Mouse (Mus musculus) forebrain, embryonic 11.5 days (tissue): ENCODE measurements around the gene Tmed9. TPM values are rescaled to one million over a fixed set of nuclear protein-coding genes. Genes with fewer than 3 reads are reported as not detected.
"Not testable (repeated sequence)": the region's sequence is repeated elsewhere in the genome, so short reads cannot be mapped to it uniquely, and the experiment has no call there.

Experiments
- ATAC-seq: fragments of 200-750 bp; cut with Nextera tagmentation; replicated peaks from 2 replicates; pipeline ENCODE4 v1.8.0; 2017; ENCODE audit warnings: moderate TSS enrichment; ENCODE audit not compliant: low FRiP score
- DNase-seq: peaks from one replicate; pipeline ENCODE4 v3.0.0-alpha.2; 2017; ENCODE audit warnings: low spot score
- H3K27ac ChIP-seq: fragments of 300-500 bp; sonication (generic); 2 replicates; pipeline ENCODE4 v1.5.1; 2014; ENCODE audit warnings: low read depth, low read length
- H3K27me3 ChIP-seq: fragments of 300-500 bp; sonication (generic); 2 replicates; pipeline ENCODE4 v1.6.1; 2014; ENCODE audit warnings: mild to moderate bottlenecking, low read length, mixed read lengths; ENCODE audit not compliant: control insufficient read depth, insufficient read depth
- H3K36me3 ChIP-seq: fragments of 300-500 bp; sonication (generic); 2 replicates; pipeline ENCODE4 v1.6.1; 2014; ENCODE audit warnings: mild to moderate bottlenecking, low read length, moderate library complexity, mixed read lengths; ENCODE audit not compliant: control insufficient read depth, insufficient read depth
- H3K4me1 ChIP-seq: fragments of 300-500 bp; sonication (generic); replicated peaks from 2 replicates; pipeline ENCODE4 v1.6.1; 2014; ENCODE audit warnings: low read length, mixed read lengths; ENCODE audit not compliant: control insufficient read depth, insufficient read depth
- H3K4me2 ChIP-seq: fragments of 300-500 bp; sonication (generic); 2 replicates; pipeline ENCODE4 v1.6.1; 2014; ENCODE audit warnings: low read depth, mild to moderate bottlenecking, low read length, moderate library complexity, mixed read lengths; ENCODE audit not compliant: severe bottlenecking
- H3K4me3 ChIP-seq: fragments of 300-500 bp; sonication (generic); 2 replicates; pipeline ENCODE4 v1.5.1; 2014; ENCODE audit warnings: low read depth, low read length
- H3K9ac ChIP-seq: fragments of 300-500 bp; sonication (generic); 2 replicates; pipeline ENCODE4 v1.6.1; 2014; ENCODE audit warnings: low read length
- H3K9me3 ChIP-seq: fragments of 300-500 bp; sonication (generic); 2 replicates; pipeline ENCODE4 v1.6.1; 2016; ENCODE audit warnings: low read length, mixed read lengths; ENCODE audit not compliant: control insufficient read depth
- WGBS: fragments of 180-500 bp; shearing (Covaris S2); extraction: QIAGEN DNeasy Blood & Tissue Kit; methylation state at CpG from one replicate; pipeline ENCODE4 v1.1.7; 2014; 5-methylcytosine and 5-hydroxymethylcytosine counted together
- polyA plus RNA-seq: library from polyadenylated mRNA; unstranded; fragments of >200 nt; fragmentation: Nextera tagmentation; extraction: Ambion mirVana; gene quantifications from 2 replicates; pipeline ENCODE4 v1.2.1, GENCODE M21; 2014

Tmed9 gene
- polyA plus RNA-seq, 1 experiment from 2014 or later = 56.5 TPM

GRCm38 (mm10) chr13:55571027-55571751, 2.3 kb upstream of the Tmed9 start, which contains the start of gene Fam193b:
Fam193b (minus strand) TSS chr13:55571120.
- Histone ChIP-seq H3K27me3 (no peaks in the 10 kb centered on the region), H3K4me3 (peak within 1 kb of the TSS; percentile 99), H3K4me1 (peaks cover 5% of the 10 kb centered on the region), H3K9me3 (no peaks in the 10 kb centered on the region), H3K36me3 (no peaks in the 10 kb centered on the region), H3K4me2 (peak within 1 kb of the TSS; percentile 79), H3K9ac (peak within 1 kb of the TSS; percentile 98), H3K27ac (peak within 1 kb of the TSS; percentile 81)
- 3% methylated on average over 47 of the region's 47 CpGs for WGBS
- peak; percentile 95 for ATAC-seq
- DNase-seq = peak; percentile 98

GRCm38 (mm10) chr13:55571977-55572376, 1.6 kb upstream of the Tmed9 start:
- Histone ChIP-seq H3K4me3 (no peak overlapping the region), H3K36me3 (no peaks in the 10 kb centered on the region), H3K27me3 (no peaks in the 10 kb centered on the region), H3K9me3 (no peaks in the 10 kb centered on the region), H3K4me2 (no peak overlapping the region; the same call in 1 of the 2 replicates), H3K9ac (no peak overlapping the region), H3K4me1 (peaks cover 5% of the 10 kb centered on the region), H3K27ac (no peak overlapping the region)
- DNase-seq (no peak), ATAC-seq (no peak)
- WGBS = 87% methylated on average over 2 of the region's 2 CpGs

- Histone ChIP-seq H3K4me2 (no peak overlapping the region), H3K27ac (no peak overlapping the region), H3K27me3 (no peaks in the 10 kb centered on the region), H3K36me3 (no peaks in the 10 kb centered on the region), H3K9me3 (no peaks in the 10 kb centered on the region), H3K9ac (no peak overlapping the region), H3K4me1 (peaks cover 4% of the 10 kb centered on the region), H3K4me3 (no peak overlapping the region)
- DNase-seq = no peak
- no peak for ATAC-seq
- 82% methylated on average over 5 of the region's 5 CpGs for WGBS
These were observed 789 bp downstream of the Tmed9 start for GRCm38 (mm10) chr13:55574321-55574720.

- H3K27me3 ChIP-seq = no peaks in the 10 kb centered on the region
- H3K27ac ChIP-seq = no peak overlapping the region
- no peak for DNase-seq
- H3K9me3 ChIP-seq = no peaks in the 10 kb centered on the region
- H3K36me3 ChIP-seq = no peaks in the 10 kb centered on the region
- no peaks in the 10 kb centered on the region; the same call in 1 of the 2 replicates for H3K4me1 ChIP-seq
- no peak overlapping the region for H3K4me3 ChIP-seq
- H3K9ac ChIP-seq = no peak overlapping the region
- 67% methylated on average over 5 of the region's 5 CpGs for WGBS
- no peak overlapping the region for H3K4me2 ChIP-seq
- no peak for ATAC-seq
These were observed 2.4 kb downstream of the Tmed9 start for GRCm38 (mm10) chr13:55575932-55576331.

GRCm38 (mm10) chr13:55576872-55577271, 3.3 kb downstream of the Tmed9 start:
- not testable (repeated sequence) for H3K9ac ChIP-seq, H3K4me3 ChIP-seq, H3K27ac ChIP-seq, H3K9me3 ChIP-seq, ATAC-seq, H3K4me2 ChIP-seq, H3K36me3 ChIP-seq, H3K4me1 ChIP-seq, DNase-seq, H3K27me3 ChIP-seq
- WGBS = 79% methylated on average over 7 of the region's 7 CpGs

GRCm38 (mm10) chr13:55578086-55578485, 4.6 kb downstream of the Tmed9 start:
- Histone ChIP-seq H3K27me3 (no peaks in the 10 kb centered on the region), H3K4me3 (no peak overlapping the region), H3K4me1 (no peaks in the 10 kb centered on the region), H3K36me3 (no peaks in the 10 kb centered on the region), H3K27ac (no peak overlapping the region), H3K9ac (no peak overlapping the region), H3K9me3 (no peaks in the 10 kb centered on the region), H3K4me2 (no peak overlapping the region)
- DNase-seq (no peak), ATAC-seq (no peak)
- 86% methylated on average over 4 of the region's 4 CpGs for WGBS

- Histone ChIP-seq H3K9me3 (no peaks in the 10 kb centered on the region), H3K27me3 (no peaks in the 10 kb centered on the region), H3K4me3 (no peak overlapping the region), H3K36me3 (peaks cover 11% of the 10 kb centered on the region), H3K27ac (no peak overlapping the region), H3K4me1 (peaks cover 6% of the 10 kb centered on the region; the same call in 1 of the 2 replicates), H3K9ac (no peak overlapping the region), H3K4me2 (no peak overlapping the region)
- DNase-seq (no peak), ATAC-seq (0 out of 2 replicates have a peak, but pooled peaks have one; percentile 4)
- 75% methylated on average over 4 of the region's 4 CpGs for WGBS
These were observed 18.5 kb downstream of the Tmed9 start for GRCm38 (mm10) chr13:55591961-55592490.

- no peaks in the 10 kb centered on the region for H3K27me3 ChIP-seq
- DNase-seq = peak; percentile 99
- H3K9me3 ChIP-seq = no peaks in the 10 kb centered on the region
- H3K4me3 ChIP-seq = peak overlapping the region; percentile 83
- peak overlapping the region; percentile 87 for H3K4me2 ChIP-seq
- H3K27ac ChIP-seq = no peak overlapping the region
- peak; percentile 99 for ATAC-seq
- 5% methylated on average over 29 of the region's 29 CpGs for WGBS
- peaks cover 6% of the 10 kb centered on the region; the same call in 1 of the 2 replicates for H3K4me1 ChIP-seq
- peaks cover 13% of the 10 kb centered on the region for H3K36me3 ChIP-seq
- peak overlapping the region; percentile 89 for H3K9ac ChIP-seq
These were observed 19.2 kb downstream of the Tmed9 start for GRCm38 (mm10) chr13:55592512-55593253.
